Mouse (Mus musculus) heart, postnatal 36 days (tissue): ENCODE measurements around the gene Mdm2. TPM values are rescaled to one million over a fixed set of nuclear protein-coding genes. Genes with fewer than 3 reads are reported as not detected.

Experiments
- DNase-seq, 2 experiments: peaks; one replicate each; pipeline ENCODE4 v3.0.0; 2021 to 2022
- intact Hi-C: fragments of 180-260 bp; cut with DNase I; formaldehyde crosslinking; loops from one replicate; pipeline ENCODE4 v1.15.1; 2025
- total RNA-seq, 2 experiments: library from RNA; stranded (reverse); gene quantifications; 2 replicates each; pipeline ENCODE4 v1.2.3; 2021

The Mdm2 gene
- total RNA-seq, 2 experiments from 2014 or later, result 46.9 to 48.2 TPM

DNA sequence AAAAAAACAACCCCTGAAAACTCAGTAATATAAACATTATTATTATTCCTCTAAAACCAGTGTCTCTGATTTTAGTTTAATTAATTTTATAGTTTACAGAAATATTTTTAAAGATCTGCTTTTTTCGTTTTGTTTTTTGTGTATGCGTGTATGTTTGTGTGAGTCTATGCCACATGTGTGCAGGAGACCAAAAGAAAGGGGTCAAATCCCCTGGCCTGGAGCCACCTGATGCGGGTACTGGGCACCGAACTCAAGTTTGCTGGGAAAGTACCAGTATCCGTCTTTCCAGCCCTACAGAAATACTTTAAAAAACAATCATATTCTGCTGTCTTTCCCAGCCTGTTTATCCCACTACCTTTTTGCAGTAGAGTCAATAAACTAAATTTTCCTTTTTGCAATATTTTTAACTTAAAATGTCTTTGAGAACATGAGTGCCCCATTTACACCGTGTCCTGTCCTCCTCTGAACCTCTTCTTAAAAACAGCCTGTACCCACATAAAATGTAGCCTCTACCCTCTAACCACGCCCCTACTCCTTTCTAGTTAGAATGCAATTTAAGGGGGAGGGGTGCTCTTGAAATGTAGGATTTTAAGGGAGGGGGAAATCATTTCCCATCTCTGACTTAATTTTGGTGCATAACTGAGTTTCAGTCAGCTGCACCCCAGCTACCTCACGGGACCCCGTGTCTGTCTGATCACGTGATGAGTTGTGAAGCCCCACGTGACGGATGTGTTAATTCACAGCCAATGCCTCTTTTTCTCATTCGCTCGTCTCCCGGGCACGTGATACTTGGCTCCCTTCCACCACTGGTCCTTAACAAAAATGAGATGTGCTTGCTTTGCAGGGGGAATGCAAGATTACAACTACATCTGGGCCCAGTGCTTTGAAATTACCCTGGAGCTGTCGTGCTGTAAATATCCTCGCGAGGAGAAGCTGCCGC, 35.2 kb downstream of the Mdm2 start:
- intact Hi-C loops, result loop anchor here (5.0 kb wide), 2 partner anchors 48 to 313 kb away; partner anchors contain the start of gene Cpm
- DNase-seq, result peak; percentile 42 to 45

DNA sequence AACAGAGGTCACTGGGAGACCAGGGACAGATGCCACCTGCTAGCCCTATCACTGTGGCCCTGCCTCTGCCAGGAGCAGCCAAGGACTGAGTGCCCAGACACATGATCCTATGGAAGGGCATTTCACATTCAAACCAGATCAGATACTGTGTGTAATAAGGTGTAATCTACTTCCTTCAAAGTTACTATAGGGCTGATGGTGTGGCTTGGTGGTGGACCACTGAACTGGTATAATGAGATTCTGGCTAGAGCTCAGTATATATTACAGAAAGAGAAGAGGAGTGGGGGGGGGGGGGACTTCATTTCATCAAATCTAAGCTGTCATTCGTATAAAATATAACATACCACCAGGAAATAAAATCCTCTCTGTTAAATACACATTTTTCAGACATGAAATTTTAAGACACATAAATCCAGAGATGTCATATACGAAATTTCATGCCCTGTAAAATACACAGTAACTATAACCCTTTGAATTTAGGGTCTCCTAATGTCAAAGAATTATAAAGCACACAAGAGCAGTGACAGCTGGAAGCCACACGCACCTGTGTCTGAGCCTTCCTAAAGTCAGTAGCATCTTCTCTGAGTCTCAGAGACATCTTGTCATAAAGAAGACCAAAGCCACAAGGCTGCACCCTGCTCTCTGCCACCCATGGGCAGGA, 36.1 kb downstream of the Mdm2 start:
- DNase-seq, result no peak
- intact Hi-C loops, result loop anchor here (5.0 kb wide), 2 partner anchors 47 to 312 kb away; partner anchors contain the start of gene Cpm

DNA sequence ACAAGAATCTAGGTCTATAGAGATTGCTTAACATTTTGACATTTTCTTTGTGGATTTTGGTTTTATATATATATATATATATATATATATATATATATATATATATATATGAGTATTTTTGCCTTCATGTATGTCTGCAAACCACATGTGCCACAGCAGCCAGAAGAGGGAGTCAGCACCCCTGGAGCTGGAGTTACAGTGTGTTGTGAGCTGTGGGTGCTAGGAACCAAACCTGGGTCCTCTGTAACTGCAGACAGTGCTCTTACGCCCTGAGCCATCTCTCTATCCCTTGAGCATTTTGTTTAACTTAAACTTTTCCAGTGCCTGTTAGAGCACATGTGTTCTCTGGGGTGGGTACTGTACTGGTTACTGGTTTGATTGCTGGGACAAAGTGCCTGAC, 36.6 kb downstream of the Mdm2 start:
- intact Hi-C loops, result no loop called here
- no peak for DNase-seq

DNA sequence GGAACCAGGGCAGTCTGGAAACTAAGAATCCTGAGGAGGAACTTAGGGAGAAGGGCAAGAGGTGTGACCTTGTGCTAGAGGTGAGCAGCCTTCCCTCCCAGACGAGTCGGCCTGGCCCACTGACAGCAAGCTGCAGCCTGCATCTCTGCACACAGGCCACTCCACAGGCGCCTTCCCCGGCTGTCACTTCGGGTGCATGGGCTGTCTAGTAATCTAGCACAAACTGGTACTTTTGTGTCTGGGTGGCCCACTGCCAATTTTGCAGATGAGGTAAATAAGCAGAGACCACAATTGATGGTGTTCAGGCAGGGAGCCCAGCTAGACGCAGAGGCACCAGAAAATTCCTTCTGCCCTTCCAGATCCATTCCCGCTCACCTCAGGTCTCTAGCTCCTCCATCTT, 37.9 kb downstream of the Mdm2 start:
- DNase-seq, result no peak
- intact Hi-C loops, result no loop called here

DNA sequence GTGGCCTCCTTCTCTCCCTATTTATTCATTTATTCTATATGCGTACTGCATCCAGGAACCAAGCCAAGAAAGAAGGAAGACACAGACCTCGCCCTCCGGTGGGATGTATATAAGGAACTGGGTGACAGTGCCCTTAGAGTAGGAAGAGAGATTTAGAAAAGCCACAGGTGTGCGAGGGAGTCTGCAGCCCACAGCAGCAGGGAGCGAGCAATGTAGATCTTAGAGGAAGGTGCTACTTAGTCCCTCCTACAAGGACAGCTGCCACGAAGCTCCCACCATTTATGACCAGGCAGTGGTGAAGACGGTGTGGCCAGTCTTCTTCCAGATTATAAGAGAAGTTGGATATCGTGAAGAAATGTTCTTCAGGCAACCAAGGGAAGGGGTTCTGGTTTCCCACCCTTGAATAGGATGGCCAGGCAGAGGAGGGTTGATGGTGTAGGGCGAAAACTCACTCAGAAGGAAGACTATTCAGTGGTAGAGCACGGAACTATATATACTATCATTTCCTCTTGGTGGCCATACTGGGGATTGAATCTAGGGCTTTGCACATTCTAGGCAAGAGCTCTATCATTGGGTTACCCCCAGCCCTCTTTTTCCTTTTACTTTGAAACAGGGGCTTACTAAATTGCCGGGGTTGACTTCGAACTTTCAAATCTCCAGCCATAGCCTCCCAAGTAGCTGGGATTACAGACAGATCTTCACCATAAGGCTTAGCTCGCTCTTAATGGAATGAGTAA, 38.5 kb downstream of the Mdm2 start:
- intact Hi-C loops, result no loop called here
- DNase-seq, result no peak

DNA sequence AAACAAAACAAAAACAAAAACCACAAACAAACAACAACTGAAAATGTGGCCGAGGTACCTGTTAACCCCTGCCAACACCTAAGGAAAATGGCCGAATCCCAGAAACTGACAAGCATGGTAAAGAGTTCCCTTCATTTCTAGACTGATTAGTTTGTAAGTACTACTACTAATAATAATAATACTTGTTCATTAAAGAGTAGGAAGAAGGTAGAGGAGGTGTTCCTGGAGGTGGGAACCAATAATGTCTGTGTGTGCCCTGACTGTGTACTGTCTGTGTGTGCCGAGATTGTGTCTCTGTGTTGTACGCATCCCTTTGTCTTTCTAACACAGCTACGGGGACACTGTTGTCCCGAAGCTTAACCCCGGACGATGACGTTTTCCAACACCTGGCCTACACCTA, 39.3 kb downstream of the Mdm2 start:
- no peak for DNase-seq
- intact Hi-C loops, result no loop called here

DNA sequence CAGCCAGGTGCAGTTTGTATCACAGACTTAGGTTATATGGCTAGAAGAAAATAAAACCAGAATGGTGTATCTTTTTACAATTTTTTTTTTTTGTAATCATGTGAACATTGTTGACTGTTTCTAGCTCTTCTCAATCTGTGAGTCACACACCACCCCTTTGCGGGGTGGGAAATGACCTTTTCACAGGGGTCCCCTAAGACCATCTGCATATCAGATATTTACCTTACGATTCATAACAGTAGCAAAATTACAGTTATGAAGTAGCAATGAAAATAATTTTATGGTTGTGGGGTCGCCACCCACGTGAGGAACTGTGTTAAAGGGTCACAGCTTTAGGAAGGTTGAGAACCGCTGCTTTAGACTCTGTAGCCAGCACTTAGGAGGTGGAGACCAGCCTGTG, 39.8 kb downstream of the Mdm2 start:
- DNase-seq, result no peak
- intact Hi-C loops, result no loop called here

DNA sequence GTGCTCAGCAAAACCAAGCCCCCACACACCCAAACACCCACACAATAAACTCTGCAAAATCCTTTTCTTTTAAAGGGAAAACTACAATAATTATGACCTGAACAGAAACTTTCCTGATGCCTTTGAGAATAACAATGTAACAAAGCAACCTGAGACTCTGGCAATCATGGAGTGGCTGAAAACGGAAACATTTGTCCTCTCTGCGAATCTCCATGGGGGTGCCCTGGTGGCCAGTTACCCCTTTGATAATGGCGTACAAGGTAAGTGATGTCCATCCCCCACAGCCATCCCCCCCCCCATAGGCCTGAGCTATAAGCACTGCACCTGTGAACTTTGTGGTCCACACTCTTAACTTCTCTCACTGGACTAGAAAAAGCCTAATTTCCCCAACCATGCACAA, 40.5 kb downstream of the Mdm2 start:
- intact Hi-C loops, result no loop called here
- no peak for DNase-seq

DNA sequence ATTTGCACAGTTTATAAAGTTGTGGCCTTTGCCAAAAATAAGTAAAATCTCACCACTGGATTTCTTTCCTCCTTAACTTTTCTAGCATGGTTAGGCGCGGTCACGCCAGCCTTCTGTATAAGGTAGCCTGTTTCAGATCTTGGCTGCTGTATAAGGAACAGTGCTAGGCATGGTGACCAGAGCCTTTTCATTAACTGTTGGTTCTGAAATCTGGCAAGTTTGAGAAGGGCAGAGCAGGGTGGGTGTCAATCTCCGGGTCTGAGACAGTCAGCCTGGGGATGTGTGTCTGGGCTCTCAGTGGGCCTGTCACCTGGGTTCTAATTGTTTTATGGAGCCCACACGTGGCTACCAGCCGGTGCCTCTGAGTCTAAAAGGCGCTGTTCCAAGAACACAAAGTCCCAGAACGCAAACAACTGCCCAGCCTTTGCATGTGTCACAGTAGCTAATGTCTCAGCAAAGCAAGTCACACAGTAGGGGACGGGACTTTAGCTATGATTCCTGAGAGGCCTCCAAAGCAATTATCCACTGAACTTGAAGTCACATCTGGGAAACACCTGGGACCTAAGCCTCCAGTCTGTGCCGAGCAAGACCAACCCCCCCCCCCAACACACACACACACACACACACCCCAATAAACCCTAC, 41.0 kb downstream of the Mdm2 start:
- intact Hi-C loops, result no loop called here

DNA sequence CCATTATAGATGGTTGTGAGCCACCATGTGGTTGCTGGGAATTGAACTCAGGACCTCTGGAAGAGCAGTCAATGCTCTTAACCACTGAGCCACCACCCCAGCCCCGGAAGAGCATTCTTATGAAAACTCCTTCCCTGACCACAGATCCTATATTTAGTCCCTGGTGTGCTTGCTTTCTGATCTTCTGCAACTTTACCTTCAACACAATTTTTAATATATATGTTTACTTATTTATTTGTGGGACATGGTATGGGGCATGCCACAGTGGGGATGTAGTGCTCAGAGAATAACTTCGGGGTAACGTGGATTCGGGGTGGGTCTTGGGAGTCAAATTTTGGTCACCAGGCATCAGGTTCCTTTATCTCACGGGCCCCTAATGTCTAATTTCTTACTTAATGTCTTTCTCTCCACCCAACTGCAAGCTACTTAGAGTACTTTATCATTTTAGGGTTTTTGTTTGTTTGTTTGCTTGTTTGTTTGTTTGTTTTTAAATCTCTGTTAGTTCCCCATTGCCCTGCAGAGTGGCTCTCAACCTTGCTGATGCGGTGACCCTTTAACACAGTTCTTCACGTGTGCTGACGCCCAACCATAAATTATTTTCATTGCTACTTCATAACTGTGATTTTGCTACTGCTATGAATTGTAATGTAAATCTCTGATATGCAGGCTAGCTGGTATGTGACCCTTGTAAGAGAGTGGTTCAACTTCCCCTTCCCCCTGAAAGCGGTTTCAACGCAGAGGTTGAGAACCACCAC, 41.8 kb downstream of the Mdm2 start:
- intact Hi-C loops, result no loop called here
- no peak for DNase-seq

More for the DNA sequence above, 41.0 kb downstream of the Mdm2 start:
- no peak for DNase-seq

DNA sequence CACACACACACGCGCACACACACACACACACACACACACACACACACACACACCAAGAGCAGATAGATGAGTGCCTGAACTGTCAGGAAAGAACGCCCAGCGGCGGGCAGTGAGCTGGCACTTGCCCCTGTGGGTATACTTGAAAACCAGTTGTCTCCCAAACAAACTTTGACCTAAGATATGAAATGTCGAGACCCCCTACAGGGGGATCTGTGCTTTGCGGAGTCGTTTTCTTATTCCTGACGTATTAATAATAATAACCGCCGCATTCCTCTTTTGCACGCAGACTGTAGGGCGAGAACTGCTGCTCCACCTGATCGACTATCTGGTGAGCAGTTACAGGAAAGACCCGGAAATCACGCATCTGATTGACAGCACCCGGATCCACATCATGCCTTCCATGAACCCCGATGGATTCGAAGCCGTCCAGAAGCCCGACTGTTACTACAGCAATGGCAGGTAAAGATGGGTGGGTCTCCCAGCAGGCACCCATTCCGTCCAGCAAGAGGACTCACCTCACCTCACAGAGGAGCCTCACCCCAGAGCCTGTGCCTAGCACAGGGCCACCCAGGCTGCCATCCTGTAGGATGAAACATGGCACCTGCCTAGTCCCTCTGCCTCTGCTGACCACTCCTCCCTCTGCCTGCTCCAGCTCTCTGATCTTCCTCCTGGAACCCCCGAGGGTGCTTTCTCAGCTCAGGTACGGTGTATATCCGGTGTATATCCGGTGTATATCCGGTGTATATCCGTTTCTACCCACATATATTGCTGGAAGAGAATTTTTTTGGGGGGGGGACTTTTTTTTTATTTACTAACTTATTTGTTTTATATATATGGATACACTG, 42.7 kb downstream of the Mdm2 start:
- no peak for DNase-seq
- intact Hi-C loops, result no loop called here

DNA sequence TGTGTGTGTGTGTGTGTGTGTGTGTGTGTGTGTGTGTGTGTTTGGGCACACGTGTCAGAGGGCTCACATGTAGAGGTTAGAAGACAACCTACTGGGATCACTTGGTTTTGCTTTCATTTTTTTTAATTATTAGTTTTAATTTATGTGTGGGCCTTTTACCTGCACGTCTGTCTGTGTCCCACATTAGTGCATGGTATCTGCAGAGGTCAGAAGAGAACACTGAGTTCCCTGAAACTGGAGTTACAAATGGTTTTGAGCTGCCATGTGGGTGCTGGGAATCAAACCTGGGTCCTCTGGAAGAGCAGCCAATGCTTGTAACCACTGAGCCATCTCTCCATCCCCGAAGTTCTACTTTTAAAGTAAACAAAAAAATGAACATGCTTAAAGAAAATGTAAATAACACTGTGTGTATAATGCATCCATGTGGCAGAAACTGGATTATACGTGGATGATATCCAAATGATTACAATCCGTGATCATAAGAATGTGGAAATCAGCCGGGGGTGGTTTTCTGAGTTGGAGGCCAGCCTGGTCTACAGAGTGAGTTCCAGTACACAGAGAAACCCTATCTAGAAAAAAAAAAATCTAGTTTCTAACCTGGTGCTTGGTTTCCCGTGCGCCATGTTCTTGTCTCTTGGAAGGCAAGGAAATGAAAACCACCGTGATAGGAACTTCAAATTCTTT, 43.5 kb downstream of the Mdm2 start:
- intact Hi-C loops, result no loop called here
- no peak for DNase-seq

DNA sequence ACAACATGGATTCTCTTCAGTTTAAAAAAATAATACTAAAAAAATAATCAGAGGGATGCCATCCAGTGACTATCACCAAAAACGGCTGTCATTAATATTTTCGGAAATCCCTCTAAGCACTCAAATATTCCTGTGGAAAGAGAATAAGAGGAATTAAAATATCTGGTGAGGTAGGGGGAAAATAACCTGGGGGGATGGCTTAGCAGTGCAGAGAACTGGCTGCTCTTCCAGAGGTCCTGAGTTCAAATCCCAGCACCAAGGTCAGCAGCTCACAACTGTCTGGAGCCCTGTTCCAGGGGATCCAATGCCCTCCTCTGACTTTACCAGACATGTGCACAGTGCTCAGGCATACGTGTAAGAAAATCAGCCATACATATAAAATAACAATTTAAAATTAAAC, 44.2 kb downstream of the Mdm2 start:
- no peak for DNase-seq
- intact Hi-C loops, result no loop called here

DNA sequence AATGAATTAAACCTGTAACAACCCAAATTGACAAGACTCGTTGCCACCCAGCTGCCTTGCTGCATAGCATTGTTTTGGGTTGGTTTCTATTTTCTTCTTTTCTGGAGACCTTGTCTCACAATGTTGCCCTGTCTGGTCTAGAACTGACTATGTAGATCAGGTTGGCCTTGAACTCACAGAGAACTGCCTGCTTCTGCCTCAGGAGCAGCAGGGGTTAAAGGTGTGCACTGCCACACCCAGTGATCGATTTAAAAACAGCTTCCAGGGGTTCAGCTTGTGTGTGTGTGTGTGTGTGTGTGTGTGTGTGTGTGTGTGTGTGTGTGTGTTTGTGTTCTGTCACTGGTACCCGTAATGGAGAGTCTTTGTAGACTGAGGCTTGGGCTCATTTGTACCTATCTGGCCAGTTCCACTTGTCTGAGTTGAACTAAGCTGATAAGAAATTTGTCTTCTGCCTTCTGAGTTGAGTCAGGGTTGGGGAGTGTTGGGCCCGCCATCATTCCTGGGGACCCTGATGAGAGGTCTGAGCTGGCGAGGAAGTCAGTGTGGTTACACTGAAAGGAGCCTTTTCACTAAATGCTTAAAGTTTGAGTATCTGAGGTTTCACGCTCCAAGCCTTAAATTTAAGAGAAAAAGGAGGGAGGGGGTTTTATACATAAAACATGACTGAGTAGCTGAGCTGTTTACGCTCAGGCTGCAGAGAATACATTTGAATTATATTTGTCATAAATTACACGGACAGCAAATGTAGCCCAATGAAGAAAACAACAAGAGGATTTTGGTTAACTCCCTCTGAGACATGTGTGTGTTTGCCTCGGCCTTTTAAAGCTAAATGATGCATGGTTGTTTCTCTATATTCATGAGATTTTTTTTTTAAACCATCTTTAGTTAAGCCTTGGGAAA, 44.9 kb downstream of the Mdm2 start:
- intact Hi-C loops, result no loop called here

DNA sequence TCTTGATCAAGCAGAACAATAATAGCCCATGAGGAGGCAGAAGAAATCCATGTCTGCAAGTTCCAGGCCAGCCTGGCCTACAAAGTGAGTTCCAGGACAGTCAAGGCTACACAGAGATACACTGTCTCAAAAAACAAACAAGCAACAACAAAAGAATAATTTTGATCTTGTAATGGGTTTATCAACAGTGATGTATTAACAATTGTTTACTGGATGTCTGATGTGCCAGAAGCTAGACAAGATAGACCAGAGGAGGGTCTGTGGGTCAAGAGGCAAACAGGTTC, 45.7 kb downstream of the Mdm2 start:
- DNase-seq, result no peak
- intact Hi-C loops, result no loop called here

More for the DNA sequence above, 44.9 kb downstream of the Mdm2 start:
- DNase-seq, result no peak

DNA sequence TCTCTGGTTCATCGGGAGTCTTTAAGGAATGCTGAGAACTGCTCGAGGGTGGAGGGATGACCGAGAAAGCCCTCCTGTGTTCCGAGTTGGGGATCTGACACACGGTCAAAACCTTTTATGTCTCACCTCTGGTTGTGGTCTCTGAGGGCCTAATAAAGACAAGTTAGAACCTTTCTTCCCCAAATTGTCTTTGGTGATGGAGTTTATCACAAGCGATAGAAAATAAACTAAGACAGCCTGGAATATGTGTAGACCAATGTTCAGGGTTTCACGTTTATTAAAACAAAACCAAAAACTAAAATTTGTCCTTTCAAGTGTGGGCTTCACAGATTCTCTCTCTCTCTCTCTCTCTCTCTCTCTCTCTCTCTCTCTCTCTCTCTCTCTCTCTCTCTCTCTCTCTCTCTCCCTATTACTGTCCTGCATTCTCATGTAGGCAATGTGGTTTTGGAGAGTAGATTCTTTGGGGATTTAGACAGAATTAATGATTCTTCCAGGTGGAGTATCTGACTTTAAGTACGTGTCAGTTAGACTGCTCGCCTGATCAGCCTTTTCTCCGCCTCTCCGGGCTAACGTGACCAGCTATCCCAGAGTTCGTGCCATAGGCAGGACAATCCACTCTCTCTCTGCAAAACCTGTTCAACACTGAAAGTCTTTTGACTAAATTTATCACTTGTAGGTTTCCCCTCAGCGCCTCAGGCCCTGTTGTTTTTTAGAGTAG, 46.2 kb downstream of the Mdm2 start:
- DNase-seq, result no peak
- intact Hi-C loops, result no loop called here

DNA sequence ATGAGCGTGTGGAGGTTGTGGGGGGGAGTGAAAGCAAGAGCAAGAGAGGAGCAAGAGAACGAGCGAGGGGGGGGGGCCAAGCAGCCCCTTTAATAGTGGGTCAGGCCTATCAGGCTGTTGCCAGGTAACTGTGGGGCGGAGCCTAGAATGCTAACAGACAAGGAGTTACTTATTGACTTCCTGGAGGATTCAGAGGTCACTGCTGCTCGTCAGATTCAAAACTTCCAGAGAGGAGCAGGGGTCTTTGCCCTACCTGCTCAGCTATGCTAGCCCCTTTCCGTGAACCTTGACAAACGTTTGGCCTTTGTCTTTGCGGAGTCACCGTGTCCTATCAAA, 46.7 kb downstream of the Mdm2 start:
- intact Hi-C loops, result no loop called here
- DNase-seq, result no peak
